Mouse (Mus musculus): ENCODE results near the gene Myo1e.

DNA sequence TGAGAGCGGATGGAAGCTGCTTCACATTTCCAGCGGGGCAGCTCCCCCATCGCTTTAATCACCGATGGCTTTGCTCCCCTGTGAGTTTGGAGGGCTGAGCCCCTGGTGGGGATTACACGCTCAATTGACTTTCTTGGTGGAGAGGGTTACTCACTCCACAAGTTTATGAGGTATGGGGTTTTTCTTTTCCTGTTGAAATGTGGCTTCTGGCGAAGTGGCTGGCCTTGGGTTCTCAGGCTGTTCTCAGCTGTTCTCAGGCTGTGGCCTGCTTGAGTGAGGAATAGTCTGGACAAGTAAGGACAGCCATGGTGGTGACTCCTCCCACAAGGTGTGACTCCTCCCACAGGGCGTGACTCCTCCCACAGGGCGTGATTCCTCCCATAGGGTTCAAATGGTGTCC lies 149.1 kb downstream of the Myo1e start:
- TF ChIP-seq POLR2A (IDR thresholded peaks at IDR 0.05; ENCODE audit: borderline replicate concordance, low read depth, low read length) (no peak), CTCF (IDR thresholded peaks at IDR 0.05; ENCODE audit: low read depth, low read length) (no peak)

Data from bone marrow macrophage, adult 2 months (primary cell).